Mouse (Mus musculus) embryonic facial prominence, embryonic 12.5 days (tissue): ENCODE data around the gene Lrrc1. TPM values are rescaled to one million over a fixed set of nuclear protein-coding genes. Genes with fewer than 3 reads are reported as not detected.

Experiments
- ATAC-seq: fragments of 200-750 bp; cut with Nextera tagmentation; 2 replicates; pipeline ENCODE4 v1.8.0; 2017; ENCODE audit not compliant: insufficient number of reproducible peaks, insufficient read depth, low FRiP score, low TSS enrichment
- H3K27ac ChIP-seq: fragments of 300-500 bp; sonication (generic); 2 replicates; pipeline ENCODE4 v1.5.1; 2016; ENCODE audit warnings: mild to moderate bottlenecking
- H3K27me3 ChIP-seq: fragments of 300-500 bp; sonication (generic); 2 replicates; pipeline ENCODE4 v1.6.1; 2016; ENCODE audit warnings: mild to moderate bottlenecking, moderate library complexity
- H3K36me3 ChIP-seq: fragments of 300-500 bp; sonication (generic); 2 replicates; pipeline ENCODE4 v1.6.1; 2016; ENCODE audit warnings: mild to moderate bottlenecking
- H3K4me1 ChIP-seq: fragments of 300-500 bp; sonication (generic); 2 replicates; pipeline ENCODE4 v1.6.1; 2016
- H3K4me2 ChIP-seq: fragments of 300-500 bp; sonication (generic); replicated peaks from 2 replicates; pipeline ENCODE4 v1.6.1; 2016; ENCODE audit warnings: mild to moderate bottlenecking, moderate library complexity
- H3K4me3 ChIP-seq: fragments of 300-500 bp; sonication (generic); 2 replicates; pipeline ENCODE4 v1.5.1; 2016; ENCODE audit warnings: mild to moderate bottlenecking
- H3K9ac ChIP-seq: fragments of 300-500 bp; sonication (generic); 2 replicates; pipeline ENCODE4 v1.6.1; 2016; ENCODE audit warnings: mild to moderate bottlenecking, moderate library complexity
- H3K9me3 ChIP-seq: fragments of 300-500 bp; sonication (generic); 2 replicates; pipeline ENCODE4 v1.6.1; 2016; ENCODE audit warnings: mild to moderate bottlenecking, moderate library complexity
- WGBS: fragments of 180-500 bp; shearing (Covaris S2); methylation state at CpG from one replicate; pipeline ENCODE4 v1.1.7; 2016; 5-methylcytosine and 5-hydroxymethylcytosine counted together
- polyA plus RNA-seq: library from polyadenylated mRNA; unstranded; fragments of >200 nt; fragmentation: Nextera tagmentation; extraction: Ambion mirVana; gene quantifications from 2 replicates; pipeline ENCODE4 v1.2.1, GENCODE M21; 2016

Lrrc1 gene
- polyA plus RNA-seq, 1 experiment from 2014 or later = 15.2 TPM

DNA sequence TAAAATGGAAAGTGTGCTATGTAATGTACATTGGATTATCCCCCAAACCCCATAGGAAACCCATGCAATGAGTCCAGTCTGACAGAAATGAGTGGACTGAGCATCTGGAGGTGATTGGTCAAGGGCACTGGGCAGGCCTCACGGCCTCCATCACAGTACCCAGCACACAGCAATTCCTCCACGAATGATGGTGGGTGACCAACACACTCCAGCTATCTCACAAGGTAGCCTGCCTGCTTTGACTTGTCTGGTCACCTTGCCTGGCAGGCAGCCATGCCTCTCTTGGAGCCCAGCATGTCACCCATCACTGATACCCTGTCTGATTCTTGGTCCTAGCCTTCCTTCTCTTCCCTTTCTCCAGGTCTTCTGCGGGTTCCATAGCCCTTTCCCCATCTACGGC is 128.2 kb downstream of the Lrrc1 start:
- Histone ChIP-seq H3K4me3 (no peak overlapping the region), H3K4me2 (no peak overlapping the region), H3K9ac (no peak overlapping the region), H3K4me1 (no peaks in the 10 kb centered on the region), H3K27ac (no peak overlapping the region), H3K36me3 (no peaks in the 10 kb centered on the region), H3K9me3 (no peaks in the 10 kb centered on the region), H3K27me3 (no peaks in the 10 kb centered on the region)
- no peak for ATAC-seq
- WGBS = 89% methylated on average over 4 of the region's 4 CpGs

DNA sequence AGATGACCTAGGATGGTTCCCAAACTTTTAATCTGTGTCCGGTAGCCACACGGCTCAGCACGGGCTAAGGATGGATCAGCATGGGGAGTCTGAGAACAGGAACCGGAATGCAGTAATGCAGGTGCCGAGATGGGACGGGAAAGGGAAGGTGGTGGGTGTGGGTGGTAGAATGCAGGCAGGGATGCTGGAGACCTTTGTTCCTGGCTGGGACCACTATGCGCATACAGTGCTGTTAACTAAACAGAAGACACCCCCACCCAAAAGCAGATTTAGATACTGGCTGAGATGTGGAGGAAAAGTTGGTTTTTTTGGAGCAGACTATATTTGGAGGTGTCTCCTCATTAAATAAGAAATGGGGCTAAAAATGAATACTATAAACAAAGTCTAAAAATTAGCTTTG is 128.7 kb downstream of the Lrrc1 start:
- H3K9me3 ChIP-seq = no peaks in the 10 kb centered on the region
- no peaks in the 10 kb centered on the region for H3K4me1 ChIP-seq
- ATAC-seq = no peak
- H3K27me3 ChIP-seq = no peaks in the 10 kb centered on the region
- no peaks in the 10 kb centered on the region for H3K36me3 ChIP-seq
- H3K4me3 ChIP-seq = no peak overlapping the region
- H3K4me2 ChIP-seq = no peak overlapping the region
- 95% methylated on average over 7 of the region's 7 CpGs for WGBS
- H3K27ac ChIP-seq = no peak overlapping the region
- H3K9ac ChIP-seq = no peak overlapping the region

DNA sequence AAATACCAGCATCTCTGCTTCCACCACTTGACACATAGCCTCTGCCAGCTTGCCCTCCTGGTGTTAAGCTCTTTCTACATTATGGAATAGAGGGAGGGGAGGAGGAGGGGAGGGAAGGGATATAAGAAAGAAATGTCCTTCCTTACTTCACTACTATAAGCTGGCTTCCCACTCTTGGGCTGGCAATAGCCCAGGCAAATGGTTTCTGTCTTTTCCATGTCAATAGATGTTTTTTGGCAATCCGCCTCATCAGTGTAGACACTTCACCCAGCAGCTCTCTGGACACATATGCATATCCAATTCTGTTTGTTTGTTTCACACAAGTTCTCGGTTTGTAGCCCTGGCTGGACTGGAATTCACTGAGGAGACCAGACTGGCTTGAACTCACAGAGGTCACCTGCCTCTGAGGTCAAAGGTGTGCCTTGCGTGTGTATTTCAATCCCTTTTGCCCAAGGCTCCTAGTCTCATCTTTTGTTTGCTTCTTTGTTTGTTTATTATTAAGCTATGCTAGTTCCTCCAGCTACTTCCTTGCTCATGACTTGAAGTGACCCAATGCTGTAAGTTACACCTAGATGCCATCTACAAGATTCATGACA is 132.7 kb downstream of the Lrrc1 start:
- 63% methylated on average over 3 of the region's 3 CpGs for WGBS
- no peak overlapping the region for H3K4me3 ChIP-seq

DNA sequence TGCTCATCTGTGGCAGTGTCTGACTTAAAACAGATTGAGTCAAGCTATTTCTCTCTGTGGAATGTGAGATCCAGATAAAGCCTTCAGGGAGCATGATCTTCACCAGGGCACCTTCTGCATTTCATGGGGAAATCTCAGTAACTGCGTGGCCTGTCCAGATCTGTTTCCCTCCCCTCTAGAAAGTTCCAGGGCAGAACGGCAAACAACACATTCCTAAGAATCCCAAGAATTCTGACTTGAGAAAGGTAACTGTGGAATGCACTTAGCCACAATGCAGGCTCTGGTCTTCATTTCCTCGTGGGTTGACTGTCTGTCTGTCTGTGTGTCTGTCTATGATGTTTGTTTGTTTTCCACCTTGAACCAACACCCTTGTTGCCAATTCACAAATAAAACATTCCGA is 133.7 kb downstream of the Lrrc1 start:
- no peak overlapping the region for H3K9ac ChIP-seq
- H3K4me2 ChIP-seq = no peak overlapping the region
- no peaks in the 10 kb centered on the region for H3K9me3 ChIP-seq
- ATAC-seq = no peak
- H3K36me3 ChIP-seq = no peaks in the 10 kb centered on the region
- WGBS = 48% methylated on average over 4 of the region's 4 CpGs
- no peaks in the 10 kb centered on the region for H3K27me3 ChIP-seq
- no peaks in the 10 kb centered on the region for H3K4me1 ChIP-seq
- H3K4me3 ChIP-seq = no peak overlapping the region
- H3K27ac ChIP-seq = no peak overlapping the region

More for the DNA sequence above, 132.7 kb downstream of the Lrrc1 start:
- Histone ChIP-seq H3K9me3 (no peaks in the 10 kb centered on the region), H3K4me2 (no peak overlapping the region), H3K36me3 (no peaks in the 10 kb centered on the region), H3K9ac (no peak overlapping the region), H3K27me3 (no peaks in the 10 kb centered on the region), H3K4me1 (no peaks in the 10 kb centered on the region), H3K27ac (no peak overlapping the region)
- ATAC-seq = no peak

DNA sequence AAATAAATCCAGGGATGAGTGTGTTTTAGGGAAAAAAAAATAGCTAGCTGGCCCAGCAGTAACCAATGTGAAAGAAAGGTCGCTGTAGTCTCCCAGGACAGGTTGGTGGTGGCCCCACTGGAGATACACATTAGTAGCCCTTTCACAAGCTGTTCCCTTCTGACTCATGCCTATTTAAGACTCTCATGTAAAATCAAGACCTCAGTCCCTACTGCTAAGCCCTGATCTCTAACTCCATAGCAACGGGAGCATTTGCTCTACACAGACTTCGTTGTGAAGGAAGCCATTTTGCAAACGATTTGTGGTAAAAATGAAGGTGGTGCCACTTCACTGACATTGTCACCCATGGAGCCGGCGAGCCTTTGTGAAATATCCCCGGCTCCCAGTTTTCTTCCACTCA is 134.1 kb downstream of the Lrrc1 start:
- no peaks in the 10 kb centered on the region for H3K9me3 ChIP-seq
- H3K4me1 ChIP-seq = no peaks in the 10 kb centered on the region
- H3K27me3 ChIP-seq = no peaks in the 10 kb centered on the region
- 84% methylated on average over 7 of the region's 7 CpGs for WGBS
- H3K27ac ChIP-seq = no peak overlapping the region
- H3K4me3 ChIP-seq = no peak overlapping the region
- no peaks in the 10 kb centered on the region for H3K36me3 ChIP-seq
- no peak overlapping the region for H3K4me2 ChIP-seq
- H3K9ac ChIP-seq = no peak overlapping the region
- no peak for ATAC-seq

DNA sequence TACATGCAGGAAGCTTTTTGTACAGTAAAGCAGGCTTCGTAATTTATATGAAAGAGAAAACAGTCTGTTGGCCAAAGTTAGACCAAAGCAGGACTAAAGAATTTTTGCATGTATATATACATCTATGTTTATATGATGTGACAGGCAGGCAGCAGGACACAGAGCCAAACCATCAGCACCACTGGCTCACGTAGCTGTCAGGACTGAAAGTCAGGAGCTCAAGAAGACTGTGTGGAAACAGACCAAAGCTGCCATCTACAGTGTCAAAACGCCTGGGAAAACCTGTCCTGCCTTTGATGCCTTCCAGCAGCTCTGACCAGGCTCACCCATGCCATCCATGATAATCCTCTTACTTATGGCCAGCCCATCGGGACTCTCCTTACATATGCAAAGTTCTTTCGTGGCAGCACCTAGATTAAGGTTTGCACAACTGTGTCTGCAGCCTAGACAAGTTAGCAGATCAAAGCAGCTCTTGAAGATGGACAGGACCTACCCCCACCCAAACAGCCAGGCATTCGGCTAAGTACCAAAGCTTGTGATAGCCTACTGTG is 136.5 kb downstream of the Lrrc1 start:
- no peak overlapping the region for H3K9ac ChIP-seq
- H3K4me2 ChIP-seq = no peak overlapping the region
- no peak for ATAC-seq
- no peaks in the 10 kb centered on the region for H3K27me3 ChIP-seq
- H3K4me1 ChIP-seq = no peaks in the 10 kb centered on the region
- H3K27ac ChIP-seq = no peak overlapping the region
- no peaks in the 10 kb centered on the region for H3K9me3 ChIP-seq
- no peaks in the 10 kb centered on the region for H3K36me3 ChIP-seq
- 41% methylated on average over 6 of the region's 6 CpGs for WGBS
- H3K4me3 ChIP-seq = no peak overlapping the region

DNA sequence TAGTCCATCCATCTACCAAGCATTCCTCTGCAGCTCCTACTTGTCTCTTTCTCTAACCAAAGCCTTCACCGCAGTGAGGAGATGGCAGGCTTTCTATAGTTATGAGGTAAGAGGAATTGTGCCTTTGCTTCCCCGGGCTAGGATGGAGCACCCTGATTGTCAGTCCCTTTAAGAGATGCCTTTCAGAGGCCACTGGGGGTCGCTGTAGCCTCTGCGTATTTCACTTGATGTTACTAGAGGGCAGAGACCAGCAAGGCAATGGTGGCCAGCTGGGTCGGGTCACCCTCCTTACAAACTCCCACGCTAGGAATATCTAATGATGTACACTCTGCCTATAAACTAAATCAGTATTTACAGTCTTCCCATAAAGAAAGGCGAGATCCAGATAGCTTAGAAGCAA is 137.8 kb downstream of the Lrrc1 start:
- WGBS = 61% methylated on average over 7 of the region's 7 CpGs
- Histone ChIP-seq H3K4me2 (no peak overlapping the region), H3K4me3 (no peak overlapping the region), H3K9ac (no peak overlapping the region), H3K27ac (no peak overlapping the region), H3K27me3 (no peaks in the 10 kb centered on the region), H3K9me3 (no peaks in the 10 kb centered on the region), H3K36me3 (no peaks in the 10 kb centered on the region), H3K4me1 (no peaks in the 10 kb centered on the region)
- no peak for ATAC-seq

DNA sequence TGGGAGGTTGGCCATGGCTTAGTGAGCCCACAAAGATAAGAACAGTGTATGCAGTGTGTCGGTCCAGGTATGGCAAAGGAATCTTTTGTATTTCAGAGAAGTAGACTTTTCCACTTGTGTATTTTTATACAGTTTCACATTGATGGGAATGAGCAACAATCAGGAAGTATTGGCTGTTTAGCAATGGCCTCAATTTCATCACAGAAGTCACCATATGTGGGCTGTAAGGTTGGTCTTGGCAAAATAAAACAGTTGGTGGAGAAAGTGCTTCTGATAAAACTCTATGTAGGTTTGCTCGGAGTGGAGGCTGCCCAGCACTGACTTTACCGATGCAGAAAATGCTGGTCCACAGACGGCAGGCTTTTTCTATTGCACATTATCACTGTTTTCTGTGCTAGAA is 140.2 kb downstream of the Lrrc1 start:
- 89% methylated on average over 4 of the region's 4 CpGs for WGBS
- Histone ChIP-seq H3K4me3 (no peak overlapping the region), H3K4me1 (no peaks in the 10 kb centered on the region), H3K27me3 (no peaks in the 10 kb centered on the region), H3K9me3 (no peaks in the 10 kb centered on the region), H3K9ac (no peak overlapping the region), H3K4me2 (no peak overlapping the region), H3K36me3 (no peaks in the 10 kb centered on the region), H3K27ac (no peak overlapping the region)
- ATAC-seq = no peak

DNA sequence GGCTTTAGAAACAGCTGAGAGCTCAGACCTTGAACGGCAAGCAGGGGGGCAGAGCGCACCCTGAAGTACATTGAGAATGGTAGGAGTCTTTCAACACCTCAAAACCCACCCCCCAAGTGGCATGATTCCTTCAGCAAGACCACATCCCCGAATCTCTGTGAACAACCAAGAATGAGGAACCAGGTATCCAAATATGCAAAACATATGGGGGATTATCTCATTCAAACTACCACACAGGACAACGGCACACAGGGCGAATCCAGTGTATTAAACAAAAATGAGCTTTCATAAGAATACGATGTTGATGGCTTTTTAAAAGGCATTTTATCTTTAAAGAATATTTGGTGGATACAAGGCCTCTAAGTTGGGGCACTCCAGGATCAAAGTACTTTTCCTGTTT is 140.7 kb downstream of the Lrrc1 start:
- Histone ChIP-seq H3K4me1 (no peaks in the 10 kb centered on the region), H3K27ac (no peak overlapping the region)
- ATAC-seq = no peak

DNA sequence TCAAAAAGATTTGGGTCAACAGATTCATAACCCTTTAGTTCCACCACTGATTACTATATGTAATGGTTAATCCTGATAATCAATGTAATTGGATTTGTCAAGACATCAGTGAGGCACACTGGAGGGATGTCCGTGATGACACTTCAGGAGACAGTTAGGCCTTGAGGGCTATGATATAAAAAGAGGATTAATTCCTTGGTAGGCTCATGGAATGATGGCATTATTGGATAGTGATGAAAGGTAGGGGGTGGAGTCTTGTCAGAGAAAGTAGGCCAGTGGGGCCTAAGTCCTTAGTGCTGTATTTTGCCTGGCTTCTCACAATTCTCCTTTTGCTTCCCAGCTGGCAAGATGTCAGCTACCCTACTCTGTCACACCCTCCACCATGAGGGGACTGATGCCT is 141.7 kb downstream of the Lrrc1 start:
- H3K4me3 ChIP-seq = no peak overlapping the region
- no peaks in the 10 kb centered on the region for H3K4me1 ChIP-seq
- ATAC-seq = no peak
- 81% methylated on average over 1 of the region's 1 CpGs for WGBS
- H3K27ac ChIP-seq = no peak overlapping the region
- H3K9me3 ChIP-seq = no peaks in the 10 kb centered on the region
- no peak overlapping the region for H3K4me2 ChIP-seq
- H3K36me3 ChIP-seq = no peaks in the 10 kb centered on the region
- H3K27me3 ChIP-seq = no peaks in the 10 kb centered on the region
- H3K9ac ChIP-seq = no peak overlapping the region

More for the DNA sequence above, 140.7 kb downstream of the Lrrc1 start:
- H3K4me3 ChIP-seq = no peak overlapping the region
- WGBS = 86% methylated on average over 6 of the region's 6 CpGs
- no peak overlapping the region for H3K9ac ChIP-seq
- H3K27me3 ChIP-seq = no peaks in the 10 kb centered on the region
- no peaks in the 10 kb centered on the region for H3K9me3 ChIP-seq
- H3K36me3 ChIP-seq = no peaks in the 10 kb centered on the region
- no peak overlapping the region for H3K4me2 ChIP-seq

DNA sequence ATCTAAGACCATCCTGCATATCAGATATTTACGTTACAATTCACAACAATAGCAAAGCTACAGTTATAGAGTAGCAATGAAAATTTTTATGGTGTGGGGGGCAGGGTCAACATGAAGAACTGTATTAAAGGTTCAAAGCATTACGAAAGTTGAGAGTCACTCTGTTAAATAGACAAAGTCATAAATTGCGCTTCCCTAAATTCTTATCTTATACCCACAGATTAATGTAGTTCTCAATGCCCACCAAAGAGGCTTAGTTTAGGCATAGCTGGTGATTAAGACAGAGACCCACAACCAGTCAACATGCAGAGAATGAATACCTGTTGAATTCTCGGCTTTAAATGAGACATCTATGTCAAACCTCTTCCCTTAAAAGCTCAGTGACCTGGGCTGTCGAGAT is 144.9 kb downstream of the Lrrc1 start:
- Histone ChIP-seq H3K4me3 (no peak overlapping the region), H3K9ac (no peak overlapping the region), H3K27me3 (no peaks in the 10 kb centered on the region), H3K4me1 (no peaks in the 10 kb centered on the region), H3K36me3 (no peaks in the 10 kb centered on the region), H3K9me3 (no peaks in the 10 kb centered on the region), H3K4me2 (no peak overlapping the region), H3K27ac (no peak overlapping the region)
- WGBS = 87% methylated on average over 5 of the region's 5 CpGs
- ATAC-seq = no peak

DNA sequence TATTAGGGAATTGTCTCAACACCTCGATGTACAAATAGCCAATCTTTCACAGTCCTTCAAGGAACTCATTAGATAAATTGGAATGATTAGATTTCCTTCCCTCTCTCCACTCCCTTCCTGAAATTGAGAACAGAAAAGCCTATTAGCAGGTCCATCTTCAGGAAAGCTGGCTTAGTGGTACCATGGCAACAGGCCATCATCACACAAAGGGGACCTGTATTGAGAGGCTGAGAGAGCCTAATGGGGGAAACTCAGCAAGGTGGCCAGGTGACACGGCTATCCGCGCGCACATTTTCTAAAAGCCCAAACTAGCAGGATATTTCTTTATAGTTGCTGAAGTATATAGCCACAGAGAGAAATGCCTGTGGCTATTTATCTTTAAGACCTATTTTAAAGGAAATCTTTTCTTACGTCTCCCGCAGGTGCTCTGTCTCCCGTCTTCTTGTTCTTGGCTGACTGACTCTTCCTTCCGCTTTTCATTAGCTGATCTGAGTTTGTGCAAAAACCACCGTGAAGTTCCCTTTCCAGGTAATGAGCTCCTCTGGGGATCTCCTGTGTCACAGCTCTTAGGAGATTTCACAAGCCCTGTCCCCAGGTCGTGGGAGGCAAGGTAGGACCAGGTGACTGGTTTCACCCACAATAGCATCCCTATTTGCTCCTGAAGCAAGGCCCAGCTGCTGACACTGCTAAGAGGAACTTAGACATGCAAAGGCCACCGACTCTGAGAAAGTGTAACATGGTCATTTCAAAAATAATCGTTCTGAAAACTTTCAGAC is 145.6 kb downstream of the Lrrc1 start:
- no peaks in the 10 kb centered on the region for H3K27me3 ChIP-seq
- no peaks in the 10 kb centered on the region for H3K4me1 ChIP-seq
- no peaks in the 10 kb centered on the region for H3K9me3 ChIP-seq
- no peak overlapping the region for H3K9ac ChIP-seq
- no peak overlapping the region for H3K27ac ChIP-seq
- H3K4me2 ChIP-seq = no peak overlapping the region
- 57% methylated on average over 13 of the region's 13 CpGs for WGBS
- no peaks in the 10 kb centered on the region for H3K36me3 ChIP-seq
- H3K4me3 ChIP-seq = no peak overlapping the region
- ATAC-seq = no peak
